Mouse (Mus musculus) stomach, postnatal 0 days (tissue): Measurements from ENCODE around the gene E2f7. TPM values are rescaled to one million over a fixed set of nuclear protein-coding genes. Genes with fewer than 3 reads are reported as not detected.

Source experiments
- ATAC-seq: fragments of 200-750 bp; cut with Nextera tagmentation; 2 replicates; pipeline ENCODE4 v1.8.0; 2017; ENCODE audit not compliant: low FRiP score, low TSS enrichment
- DNase-seq: peaks from one replicate; pipeline ENCODE4 v3.0.0-alpha.2; 2016; ENCODE audit warnings: low spot score
- H3K27ac ChIP-seq: fragments of 300-500 bp; sonication (generic); replicated peaks from 2 replicates; pipeline ENCODE4 v1.5.1; 2014; ENCODE audit warnings: mild to moderate bottlenecking, control low read depth
- H3K27me3 ChIP-seq: fragments of 300-500 bp; sonication (generic); 2 replicates; pipeline ENCODE4 v1.6.1; 2014; ENCODE audit warnings: low read length; ENCODE audit not compliant: control insufficient read depth, insufficient read depth
- H3K36me3 ChIP-seq: fragments of 300-500 bp; sonication (generic); 2 replicates; pipeline ENCODE4 v1.6.1; 2014; ENCODE audit warnings: low read length, mixed read lengths; ENCODE audit not compliant: control insufficient read depth, insufficient read depth
- H3K4me1 ChIP-seq: fragments of 300-500 bp; sonication (generic); replicated peaks from 2 replicates; pipeline ENCODE4 v1.6.1; 2014; ENCODE audit warnings: antibody characterized with exemption; ENCODE audit not compliant: control insufficient read depth, insufficient read depth
- H3K4me2 ChIP-seq: fragments of 300-500 bp; sonication (generic); replicated peaks from 2 replicates; pipeline ENCODE4 v1.6.1; 2014; ENCODE audit warnings: low read depth, mild to moderate bottlenecking, control low read depth, moderate library complexity
- H3K4me3 ChIP-seq: fragments of 300-500 bp; sonication (generic); 2 replicates; pipeline ENCODE4 v1.5.1; 2014; ENCODE audit warnings: low read depth, low read length, control low read depth
- H3K9ac ChIP-seq: fragments of 300-500 bp; sonication (generic); 2 replicates; pipeline ENCODE4 v1.6.1; 2014; ENCODE audit warnings: mild to moderate bottlenecking, low read length, control low read depth, mixed read lengths
- H3K9me3 ChIP-seq: fragments of 300-500 bp; sonication (generic); 2 replicates; pipeline ENCODE4 v1.6.1; 2016; ENCODE audit warnings: low read length; ENCODE audit not compliant: control insufficient read depth
- CTCF ChIP-seq: IDR thresholded peaks from 2 replicates; pipeline ENCODE4 v1.5.1; 2016; ENCODE audit warnings: antibody characterized with exemption, low read depth, mild to moderate bottlenecking, moderate library complexity
- EP300 ChIP-seq: optimal IDR thresholded peaks from 2 replicates; pipeline ENCODE3; 2016; ENCODE audit warnings: antibody characterized with exemption
- WGBS: fragments of 180-500 bp; shearing (Covaris S2); extraction: QIAGEN DNeasy Blood & Tissue Kit; methylation state at CpG from one replicate; pipeline ENCODE4 v1.1.7; 2014; 5-methylcytosine and 5-hydroxymethylcytosine counted together
- polyA plus RNA-seq: library from polyadenylated mRNA; unstranded; fragments of >200 nt; fragmentation: Nextera tagmentation; extraction: Ambion mirVana; gene quantifications from 2 replicates; pipeline ENCODE4 v1.2.1, GENCODE M21; 2015

E2f7 gene
- polyA plus RNA-seq, result 3.3 and 5.4 TPM in 2 replicates

DNA sequence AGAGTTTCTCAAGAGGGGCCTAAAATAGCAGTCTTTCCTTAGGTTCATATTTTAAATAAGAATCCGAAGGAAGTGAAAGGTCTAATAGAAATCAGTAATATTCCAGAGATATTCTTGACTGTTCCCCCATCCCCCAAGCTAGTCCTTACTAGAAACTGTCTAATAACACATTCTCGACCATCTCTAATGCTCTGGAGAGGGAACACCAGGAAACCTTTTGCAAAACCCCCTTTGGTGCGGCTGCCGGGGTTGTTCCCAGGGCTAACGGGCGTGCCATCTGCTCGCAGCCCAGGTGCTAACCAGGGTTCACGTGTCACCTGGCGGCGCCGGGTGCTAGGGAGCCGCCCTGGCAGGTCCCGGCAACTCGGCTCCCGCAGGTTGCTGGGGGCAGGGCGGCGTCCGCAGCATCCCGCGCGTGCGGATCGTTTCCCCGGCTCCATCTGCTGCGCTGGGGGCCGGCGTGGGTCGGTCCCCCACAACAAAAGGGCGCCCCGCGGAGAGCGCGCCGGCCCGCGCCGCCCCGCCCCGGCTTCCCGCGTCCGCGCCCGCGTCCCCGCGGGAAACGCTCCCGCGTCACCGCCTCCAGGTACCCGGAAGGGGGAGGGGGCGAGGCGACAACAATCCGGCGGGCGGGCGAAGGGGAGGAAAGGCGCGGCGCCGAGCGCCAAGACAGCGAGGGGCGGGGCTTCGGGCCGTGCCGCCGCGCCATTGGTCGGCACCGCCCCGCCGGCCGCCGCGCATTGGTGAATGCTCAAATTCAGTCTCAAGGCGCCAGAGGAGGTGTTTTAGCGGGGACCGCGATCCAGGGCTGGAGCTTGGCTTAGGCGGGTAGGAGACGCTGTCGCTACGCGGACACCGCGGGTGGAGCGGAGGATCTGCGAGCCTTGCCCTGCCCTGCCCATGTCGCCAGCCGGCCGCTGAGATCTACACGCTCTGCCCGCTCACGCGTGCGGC, at the start of gene E2f7:
E2f7 (plus strand) TSS at position 754 of the 954 bp plus-strand sequence.
- TF ChIP-seq EP300 (no peak), CTCF (peak; percentile 17; the same call in 1 of the 2 replicates)
- Histone ChIP-seq H3K4me3 (peak within 1 kb of the TSS; percentile 75), H3K4me2 (peak within 1 kb of the TSS; percentile 98), H3K27ac (no peak within 1 kb of the TSS; the same call in 1 of the 2 replicates), H3K36me3 (no peaks in the 10 kb centered on the region), H3K9ac (peak within 1 kb of the TSS; percentile 68), H3K4me1 (no peaks in the 10 kb centered on the region; the same call in 1 of the 2 replicates), H3K27me3 (no peaks in the 10 kb centered on the region), H3K9me3 (no peaks in the 10 kb centered on the region)
- ATAC-seq (peak; percentile 97), DNase-seq (peak; percentile 91)
- WGBS, result under 1% methylated on average over 70 of the region's 98 CpGs

DNA sequence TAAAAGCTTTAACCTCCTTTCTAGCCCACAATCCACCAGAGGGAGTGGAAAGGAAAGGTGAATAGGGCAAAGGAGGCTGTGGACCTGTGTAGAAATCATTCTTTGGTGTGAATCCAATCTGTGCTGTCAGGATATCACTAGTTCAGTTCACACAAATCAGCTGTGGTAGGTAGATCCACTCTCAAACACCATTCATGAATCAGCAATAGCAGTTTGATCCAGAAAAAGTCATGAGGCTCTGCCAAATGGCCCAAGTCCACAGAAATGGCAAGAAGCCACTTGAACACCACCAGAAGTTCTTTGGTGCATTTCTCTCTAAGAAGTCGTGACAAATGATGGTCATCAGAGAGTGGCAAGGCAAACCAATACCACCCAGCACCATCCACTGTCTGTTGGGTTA, 44.0 kb upstream of the E2f7 start:
- TF ChIP-seq EP300, result no peak
- no peak for TF ChIP-seq CTCF
- no peaks in the 10 kb centered on the region for H3K4me1 ChIP-seq
- H3K9ac ChIP-seq, result no peak overlapping the region
- no peaks in the 10 kb centered on the region for H3K9me3 ChIP-seq
- DNase-seq (no peak), ATAC-seq (no peak)
- H3K4me2 ChIP-seq, result no peak overlapping the region
- H3K27ac ChIP-seq, result no peak overlapping the region
- H3K4me3 ChIP-seq, result no peak overlapping the region
- H3K27me3 ChIP-seq, result no peaks in the 10 kb centered on the region
- no peaks in the 10 kb centered on the region for H3K36me3 ChIP-seq
- 77% methylated on average over 1 of the region's 1 CpGs for WGBS

DNA sequence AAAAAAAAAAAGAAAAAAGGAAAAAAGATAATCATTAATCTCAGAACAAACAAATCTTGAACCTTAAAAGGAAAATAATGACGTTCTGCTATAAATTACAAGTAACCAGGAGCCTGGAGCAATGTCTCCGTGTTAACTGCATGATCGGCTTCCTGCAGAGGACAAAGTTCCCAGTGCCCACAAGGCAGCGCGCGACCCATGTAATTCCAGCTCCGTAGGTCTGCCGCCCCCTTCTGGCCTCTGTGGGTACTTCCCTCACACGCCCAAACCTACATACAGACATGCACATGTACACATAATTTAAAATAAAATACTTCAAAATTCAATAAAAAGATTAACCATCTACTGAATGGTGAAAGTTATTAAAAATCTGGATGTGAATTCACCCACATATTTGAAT, 39.6 kb upstream of the E2f7 start:
- 50% methylated on average over 9 of the region's 9 CpGs for WGBS
- Histone ChIP-seq H3K36me3 (no peaks in the 10 kb centered on the region), H3K9ac (no peak overlapping the region), H3K4me3 (no peak overlapping the region), H3K4me1 (no peaks in the 10 kb centered on the region), H3K27ac (no peak overlapping the region), H3K27me3 (no peaks in the 10 kb centered on the region), H3K4me2 (no peak overlapping the region), H3K9me3 (no peaks in the 10 kb centered on the region)
- DNase-seq, result peak; percentile 23
- ATAC-seq, result no peak
- TF ChIP-seq EP300 (no peak), CTCF (peak; percentile 59)

DNA sequence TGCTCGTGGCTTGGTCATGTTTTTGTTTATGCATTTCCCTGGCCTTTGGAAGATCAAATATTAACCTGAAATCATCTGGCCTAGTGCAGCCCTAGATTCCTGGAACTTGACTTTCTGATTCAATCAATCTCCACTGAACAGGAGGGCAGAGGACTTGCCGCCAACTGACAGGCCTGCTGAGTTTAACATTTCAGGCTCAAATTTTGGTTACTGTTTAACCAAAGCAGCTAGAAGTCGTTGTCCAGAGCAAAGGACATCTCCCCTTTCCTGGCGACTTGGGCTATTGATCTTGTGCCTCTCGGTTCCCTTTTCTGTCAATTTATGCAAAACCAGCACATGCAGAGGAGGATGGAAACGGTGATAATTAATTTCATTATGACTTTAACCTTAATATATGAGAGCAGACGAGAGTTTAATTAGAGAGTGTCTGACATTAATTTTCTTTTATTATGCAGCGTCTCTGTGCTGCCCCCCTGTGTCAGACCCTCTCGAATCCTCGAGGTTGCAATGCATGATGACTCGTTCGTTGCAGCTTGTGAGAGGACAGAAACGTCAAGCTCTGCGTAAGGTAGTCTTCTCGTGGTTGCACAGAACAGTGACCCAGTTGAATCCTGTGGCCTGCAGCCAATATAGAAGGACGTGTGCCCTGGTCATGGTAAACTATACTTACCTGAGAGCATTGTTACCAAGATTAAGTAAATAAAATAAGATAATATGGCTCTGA, 37.7 kb upstream of the E2f7 start:
- Histone ChIP-seq H3K9me3 (no peaks in the 10 kb centered on the region), H3K27me3 (no peaks in the 10 kb centered on the region), H3K9ac (no peak overlapping the region), H3K27ac (no peak overlapping the region), H3K4me1 (no peaks in the 10 kb centered on the region), H3K4me3 (no peak overlapping the region), H3K4me2 (no peak overlapping the region), H3K36me3 (no peaks in the 10 kb centered on the region)
- DNase-seq (no peak), ATAC-seq (no peak)
- peak; percentile 51 for TF ChIP-seq CTCF
- TF ChIP-seq EP300, result no peak
- WGBS, result 36% methylated on average over 16 of the region's 16 CpGs

DNA sequence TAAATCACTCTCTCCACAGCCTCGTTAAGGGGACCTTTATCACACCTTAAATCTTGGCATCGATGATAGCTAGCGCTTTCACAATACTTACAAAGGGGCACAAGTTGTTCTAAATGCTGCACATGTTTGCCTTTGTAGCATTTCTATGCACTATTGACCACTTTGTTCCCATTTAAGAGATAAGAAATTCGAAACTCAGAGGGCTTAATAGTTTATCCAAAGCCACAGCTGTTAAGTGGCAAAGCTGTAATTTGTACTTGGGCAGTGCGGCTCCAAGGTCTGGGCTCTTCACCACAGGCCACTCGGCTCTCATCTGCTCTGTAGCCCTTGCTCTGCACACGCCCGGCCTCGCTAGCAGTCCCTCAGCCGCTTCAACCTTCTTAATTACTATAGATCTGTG, 28.4 kb upstream of the E2f7 start:
- Histone ChIP-seq H3K27me3 (no peaks in the 10 kb centered on the region), H3K9me3 (no peaks in the 10 kb centered on the region), H3K4me3 (no peak overlapping the region), H3K9ac (no peak overlapping the region), H3K4me2 (no peak overlapping the region), H3K27ac (no peak overlapping the region), H3K36me3 (no peaks in the 10 kb centered on the region), H3K4me1 (no peaks in the 10 kb centered on the region)
- no peak for ATAC-seq
- DNase-seq, result no peak
- WGBS, result 57% methylated on average over 10 of the region's 10 CpGs
- TF ChIP-seq CTCF, result no peak
- TF ChIP-seq EP300, result no peak
